Mouse (Mus musculus) thymus, postnatal 36 days (tissue): ENCODE data around the gene Nfam1.

Experiments
- DNase-seq, 2 experiments: peaks; one replicate each; pipeline ENCODE4 v3.0.0; 2022; ENCODE audit warnings: mixed read lengths in 2 of 2

Gene Nfam1

DNA sequence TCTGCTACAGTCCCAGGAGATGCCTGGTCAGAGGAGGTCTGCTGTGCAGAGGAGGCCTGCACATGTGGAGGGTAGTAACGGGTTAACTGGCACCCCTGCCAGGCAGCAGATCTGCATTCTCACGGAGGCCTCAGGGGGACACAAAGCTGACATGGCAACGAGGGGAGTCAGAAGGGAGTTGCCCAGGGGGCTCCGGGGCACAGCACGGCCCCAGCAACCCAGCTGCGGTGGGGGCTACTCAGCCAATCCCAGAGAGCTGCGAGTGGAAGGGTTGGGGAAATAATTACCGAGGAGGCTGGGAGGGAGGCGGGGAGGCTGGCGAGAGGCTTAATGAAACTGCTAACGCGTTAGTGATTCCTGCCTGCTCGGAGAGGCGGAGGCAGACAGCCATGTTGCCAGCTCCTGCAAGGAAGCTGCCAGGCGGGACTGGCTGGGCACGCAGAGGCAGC lies 74.8 kb downstream of the Nfam1 start:
- DNase-seq: no peak

DNA sequence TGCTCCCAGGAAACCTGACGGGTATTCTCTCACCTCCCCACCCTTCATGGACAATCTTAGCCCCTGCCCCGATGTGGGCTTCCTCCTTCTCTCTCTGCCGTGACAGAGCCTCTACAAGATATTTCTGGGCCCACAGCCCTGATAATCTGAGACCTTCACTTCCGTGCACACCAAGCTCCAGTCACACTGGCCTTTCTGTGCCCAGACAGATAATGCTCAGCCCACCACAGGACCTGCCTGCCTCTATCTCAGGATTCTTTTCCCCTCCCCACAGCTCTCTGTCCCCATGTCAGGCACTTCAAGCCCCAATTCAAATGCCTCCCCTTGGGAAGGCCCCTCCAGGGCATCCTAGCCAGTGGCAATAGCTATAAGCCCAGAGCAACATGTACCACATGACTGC lies 76.4 kb downstream of the Nfam1 start:
- no peak for DNase-seq

DNA sequence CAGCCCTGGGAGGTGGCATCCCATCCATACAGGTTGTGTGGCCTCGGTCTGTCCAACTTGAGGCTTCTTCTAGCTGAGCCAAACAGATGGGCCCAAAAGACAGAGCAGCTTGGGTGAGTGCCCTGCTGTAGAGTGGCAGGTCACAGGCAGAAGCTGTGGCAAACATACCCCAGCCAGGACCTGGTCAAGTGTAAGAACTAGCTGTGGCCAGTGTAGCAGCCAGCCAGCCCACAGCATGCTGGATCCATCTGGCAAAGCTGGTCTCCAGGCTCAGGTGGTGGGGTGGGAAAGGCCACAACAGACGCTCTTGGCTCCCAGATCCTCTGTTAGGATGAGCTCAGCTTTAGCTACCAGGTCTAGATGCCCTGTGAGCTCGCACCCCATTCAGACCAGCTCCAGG lies 76.8 kb downstream of the Nfam1 start:
- no peak for DNase-seq

DNA sequence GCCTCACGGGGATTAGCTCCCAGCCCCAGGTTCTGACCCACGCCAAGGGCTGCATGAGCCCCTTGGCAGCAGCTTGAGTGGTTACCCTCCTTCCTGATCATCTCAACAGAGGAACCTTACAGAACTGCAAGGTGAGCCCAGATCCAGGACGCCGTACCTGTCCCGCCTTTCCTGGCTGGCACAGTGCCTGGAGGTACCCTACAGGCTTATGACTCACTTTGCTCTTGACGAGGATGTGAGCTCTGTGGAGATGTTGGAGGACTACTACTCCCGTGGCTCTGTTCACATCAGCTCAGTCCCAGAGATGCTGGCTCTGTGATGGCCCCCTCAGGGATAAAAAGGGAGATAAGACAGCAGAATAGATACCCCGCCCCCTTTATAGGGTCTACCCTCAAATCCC lies 77.8 kb downstream of the Nfam1 start:
- DNase-seq: no peak

DNA sequence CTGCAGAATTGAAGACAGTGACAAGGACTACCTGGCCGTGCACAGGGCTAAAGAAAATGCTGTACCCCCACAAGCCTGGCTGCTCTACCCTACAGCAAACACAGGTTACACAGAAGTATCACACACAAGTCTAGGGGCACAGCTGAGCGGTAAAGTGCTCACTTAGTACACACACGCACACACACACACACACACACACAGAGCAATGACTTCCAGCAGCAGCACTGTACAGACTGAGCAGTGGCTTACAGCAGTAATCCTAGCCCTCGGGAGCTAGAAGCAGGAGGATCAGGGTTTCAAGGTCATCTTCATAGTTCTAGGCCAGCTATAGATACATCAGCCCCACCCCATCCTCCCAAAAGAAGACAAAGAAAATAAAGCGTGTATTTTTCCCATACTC lies 79.1 kb downstream of the Nfam1 start:
- no peak for DNase-seq

DNA sequence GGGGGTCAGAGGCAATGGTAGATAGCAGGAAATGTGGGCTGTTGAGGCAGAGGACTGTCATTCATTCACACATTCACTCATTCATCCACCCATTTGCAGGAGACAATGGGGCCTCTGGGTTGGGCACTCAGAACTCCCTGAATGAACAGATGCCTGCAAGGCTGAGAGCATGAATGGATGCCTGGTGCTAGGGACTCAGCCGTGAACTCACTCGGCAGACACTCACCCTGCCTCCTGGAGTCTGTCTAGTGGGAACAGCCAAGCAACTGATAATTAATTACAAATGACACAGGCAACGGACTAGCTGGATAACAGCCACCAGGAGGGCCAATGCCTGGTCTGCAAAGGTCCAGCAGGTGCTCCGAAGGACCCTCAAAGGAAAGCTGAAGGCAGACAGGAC lies 80.0 kb downstream of the Nfam1 start:
- DNase-seq: no peak

DNA sequence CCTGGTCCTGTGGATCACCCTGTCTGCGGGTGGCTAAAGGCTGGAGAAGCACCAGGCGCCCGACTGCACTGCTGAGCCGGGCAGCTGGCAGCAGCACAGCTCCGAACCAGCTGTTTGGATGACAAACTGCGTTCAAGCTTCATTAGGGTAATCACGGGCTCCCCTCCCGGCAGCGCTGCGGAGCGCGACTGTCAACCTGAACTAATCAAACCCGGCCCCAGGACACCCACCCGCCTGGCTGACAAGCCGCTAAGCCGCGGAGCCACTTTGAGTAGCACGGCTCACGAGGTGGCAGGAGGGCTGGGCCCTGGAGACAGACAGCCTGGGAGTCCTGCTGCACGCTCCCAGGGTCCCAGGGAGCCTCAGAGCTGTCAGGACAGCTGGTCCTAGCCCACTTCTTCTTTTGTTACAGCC lies 80.8 kb downstream of the Nfam1 start:
- no peak for DNase-seq

DNA sequence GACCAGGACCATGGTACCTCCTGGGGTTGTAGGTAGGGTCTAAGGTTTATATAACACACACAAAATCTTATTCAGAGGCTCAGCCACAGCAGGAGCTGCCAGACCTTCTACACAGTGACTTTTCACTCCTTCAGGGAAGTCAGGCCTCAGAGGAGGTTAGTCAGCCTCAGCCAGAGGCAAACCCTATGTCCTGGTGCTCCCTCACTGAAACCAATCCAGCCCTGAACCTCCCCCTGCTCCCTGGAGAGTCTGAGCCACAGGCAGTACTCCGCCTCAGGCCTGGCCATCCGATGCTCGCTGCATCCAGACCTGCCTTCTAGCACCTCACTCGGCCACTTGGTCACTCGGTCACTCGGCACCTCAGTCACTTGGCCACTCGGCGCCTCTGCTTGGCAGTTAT lies 82.9 kb downstream of the Nfam1 start:
- DNase-seq: no peak

DNA sequence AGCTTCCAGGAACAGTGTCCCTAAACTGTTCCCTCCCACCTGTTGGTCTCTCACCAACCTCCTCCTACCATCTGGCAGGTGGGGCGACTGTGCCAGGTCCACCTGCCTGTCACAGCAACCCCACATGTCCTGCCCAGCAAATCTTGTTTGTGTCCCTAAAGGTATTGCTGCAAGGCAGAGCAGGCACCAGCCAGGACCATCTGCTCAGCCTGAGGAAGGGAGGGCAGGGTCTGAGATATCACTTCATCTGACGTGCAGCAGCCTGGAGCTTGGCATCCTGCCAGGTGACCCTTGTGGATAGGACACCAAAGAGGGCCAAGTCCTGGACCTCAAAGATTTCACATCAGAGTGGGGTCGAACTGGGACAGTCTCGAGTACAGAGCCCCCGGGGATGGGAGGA lies 85.7 kb downstream of the Nfam1 start:
- DNase-seq: no peak

DNA sequence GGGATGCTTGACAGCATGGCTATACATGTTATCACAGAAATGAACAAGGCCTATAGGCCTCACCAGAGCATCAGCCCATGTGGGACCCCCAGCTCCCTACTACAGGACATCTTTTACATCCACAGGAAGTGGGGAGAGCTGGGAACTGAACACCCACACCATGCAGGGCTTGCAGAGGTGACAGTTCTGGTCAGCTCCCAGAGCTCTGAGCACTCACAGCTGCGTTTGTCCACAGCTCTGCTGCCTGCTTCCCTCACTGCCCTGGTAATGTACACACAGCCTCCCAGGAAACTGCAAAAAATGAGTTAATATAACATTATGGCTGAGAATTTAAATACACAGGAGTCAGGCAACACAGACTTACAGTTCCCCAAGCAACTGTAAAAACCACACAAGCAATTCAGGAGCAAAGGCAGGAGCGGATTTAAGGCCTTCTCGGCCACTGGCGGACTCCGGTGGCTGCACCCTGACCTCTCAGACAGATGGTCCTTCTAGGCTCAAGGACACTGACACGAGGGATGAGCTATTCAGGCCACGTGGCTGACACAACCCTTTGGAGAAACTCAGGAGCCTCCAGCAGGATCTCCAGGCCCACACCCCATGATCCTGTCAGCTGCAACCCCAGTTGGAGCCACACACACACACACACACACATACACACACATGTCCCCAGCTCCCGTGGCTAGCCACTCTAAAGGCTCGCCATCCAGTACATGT lies 88.5 kb downstream of the Nfam1 start:
- DNase-seq: no peak
